Mouse (Mus musculus): Measurements from ENCODE around the gene Srebf1.

DNA sequence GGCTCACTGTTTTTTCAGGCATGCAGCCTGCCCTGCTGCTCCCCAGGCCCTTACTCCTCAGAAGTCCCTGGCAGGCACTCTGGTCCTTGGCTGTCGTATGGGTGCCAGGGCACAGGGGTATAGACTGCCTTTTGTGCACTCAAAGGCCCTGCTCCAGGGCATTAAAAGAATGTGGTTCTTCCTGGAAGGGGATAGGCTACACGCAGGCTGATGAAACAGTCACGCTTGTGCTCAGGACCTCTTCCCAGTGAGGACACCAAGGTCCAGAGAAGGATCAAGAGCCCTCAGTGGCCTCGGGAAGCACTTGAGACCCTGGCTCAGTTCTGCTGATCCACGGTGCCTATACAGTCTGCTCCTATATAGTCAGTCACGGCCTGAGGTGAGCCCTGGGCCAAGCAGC is 9.1 kb downstream of the Srebf1 start:
- TF ChIP-seq CTCF (IDR thresholded peaks at IDR 0.05; ENCODE audit: borderline replicate concordance, insufficient read depth, low read length) (no peak), POLR2A (IDR thresholded peaks at IDR 0.05; ENCODE audit: low read depth, low read length) (no peak)
